Mouse (Mus musculus) hindbrain, embryonic 14.5 days (tissue): Measurements from ENCODE around the gene Senp5. TPM values are rescaled to one million over a fixed set of nuclear protein-coding genes. Genes with fewer than 3 reads are reported as not detected.

Experiments used
- ATAC-seq: fragments of 200-750 bp; cut with Nextera tagmentation; 2 replicates; pipeline ENCODE4 v1.8.0; 2017; ENCODE audit warnings: moderate number of reproducible peaks, mild to moderate bottlenecking, moderate TSS enrichment, moderate library complexity; ENCODE audit not compliant: low FRiP score
- DNase-seq: peaks from one replicate; pipeline ENCODE4 v3.0.0-alpha.2; 2015; ENCODE audit warnings: low spot score
- H3K27ac ChIP-seq: fragments of 300-500 bp; sonication (generic); 2 replicates; pipeline ENCODE4 v1.5.1; 2014; ENCODE audit warnings: mild to moderate bottlenecking, moderate library complexity
- H3K27me3 ChIP-seq: fragments of 300-500 bp; sonication (generic); 2 replicates; pipeline ENCODE4 v1.6.1; 2014; ENCODE audit warnings: mild to moderate bottlenecking, low read length, mixed read lengths; ENCODE audit not compliant: control insufficient read depth, insufficient read depth
- H3K36me3 ChIP-seq: fragments of 300-500 bp; sonication (generic); replicated peaks from 2 replicates; pipeline ENCODE4 v1.6.1; 2014; ENCODE audit not compliant: control insufficient read depth, insufficient read depth
- H3K4me1 ChIP-seq: fragments of 300-500 bp; sonication (generic); replicated peaks from 2 replicates; pipeline ENCODE4 v1.6.1; 2014; ENCODE audit warnings: antibody characterized with exemption, low read length, mixed read lengths; ENCODE audit not compliant: control insufficient read depth, insufficient read depth
- H3K4me2 ChIP-seq: fragments of 300-500 bp; sonication (generic); replicated peaks from 2 replicates; pipeline ENCODE4 v1.6.1; 2014; ENCODE audit warnings: mild to moderate bottlenecking, moderate library complexity
- H3K4me3 ChIP-seq: fragments of 300-500 bp; sonication (generic); replicated peaks from 2 replicates; pipeline ENCODE4 v1.5.1; 2014; ENCODE audit warnings: mild to moderate bottlenecking, low read length
- H3K9ac ChIP-seq: fragments of 300-500 bp; sonication (generic); 2 replicates; pipeline ENCODE4 v1.6.1; 2014
- H3K9me3 ChIP-seq: fragments of 300-500 bp; sonication (generic); 2 replicates; pipeline ENCODE4 v1.6.1; 2016; ENCODE audit warnings: low read length; ENCODE audit not compliant: control insufficient read depth
- WGBS: fragments of 180-500 bp; shearing (Covaris S2); extraction: QIAGEN DNeasy Blood & Tissue Kit; methylation state at CpG from one replicate; pipeline ENCODE4 v1.1.7; 2014; 5-methylcytosine and 5-hydroxymethylcytosine counted together
- polyA plus RNA-seq: library from polyadenylated mRNA; unstranded; fragments of >200 nt; fragmentation: Nextera tagmentation; extraction: Ambion mirVana; gene quantifications from 2 replicates; pipeline ENCODE4 v1.2.1, GENCODE M21; 2014

The Senp5 gene
- 8.4 and 10.1 TPM in 2 replicates for polyA plus RNA-seq

- H3K4me3 ChIP-seq, result peak within 1 kb of the TSS; percentile 67
- H3K4me2 ChIP-seq, result peak within 1 kb of the TSS; percentile 85
- H3K36me3 ChIP-seq, result peaks cover 5% of the 10 kb centered on the region; the same call in 1 of the 2 replicates
- peak within 1 kb of the TSS; percentile 74 for H3K9ac ChIP-seq
- WGBS, result 1% methylated on average over 65 of the region's 66 CpGs
- H3K9me3 ChIP-seq, result no peaks in the 10 kb centered on the region
- H3K27ac ChIP-seq, result peak within 1 kb of the TSS; percentile 81
- peaks cover 15% of the 10 kb centered on the region for H3K4me1 ChIP-seq
- H3K27me3 ChIP-seq, result no peaks in the 10 kb centered on the region
- ATAC-seq (peak; percentile 93), DNase-seq (peak; percentile 89)
These were observed at the start of gene Senp5 for GRCm38 (mm10) chr16:32002509-32003477. Senp5 (minus strand) TSS chr16:32003287.

- WGBS, result 93% methylated on average over 4 of the region's 4 CpGs
- H3K36me3 ChIP-seq, result peaks cover 85% of the 10 kb centered on the region
- no peak overlapping the region for H3K9ac ChIP-seq
- no peak overlapping the region for H3K27ac ChIP-seq
- H3K27me3 ChIP-seq, result no peaks in the 10 kb centered on the region
- H3K4me2 ChIP-seq, result no peak overlapping the region
- no peaks in the 10 kb centered on the region for H3K9me3 ChIP-seq
- no peaks in the 10 kb centered on the region for H3K4me1 ChIP-seq
- ATAC-seq, result no peak
- no peak for DNase-seq
- H3K4me3 ChIP-seq, result no peak overlapping the region
These were observed 39.3 kb upstream of the Senp5 start for GRCm38 (mm10) chr16:32042367-32042766.

- no peak overlapping the region for H3K4me3 ChIP-seq
- 92% methylated on average over 9 of the region's 9 CpGs for WGBS
- DNase-seq (no peak), ATAC-seq (no peak)
- no peak overlapping the region for H3K27ac ChIP-seq
- no peaks in the 10 kb centered on the region for H3K4me1 ChIP-seq
- peaks cover 75% of the 10 kb centered on the region for H3K36me3 ChIP-seq
- H3K27me3 ChIP-seq, result no peaks in the 10 kb centered on the region
- H3K4me2 ChIP-seq, result no peak overlapping the region
- H3K9ac ChIP-seq, result no peak overlapping the region
- H3K9me3 ChIP-seq, result no peaks in the 10 kb centered on the region
These were observed 16.6 kb upstream of the Senp5 start for GRCm38 (mm10) chr16:32019678-32020077.

- no peak for DNase-seq
- H3K9me3 ChIP-seq, result no peaks in the 10 kb centered on the region
- H3K27me3 ChIP-seq, result no peaks in the 10 kb centered on the region
- 0 out of 2 replicates have a peak, but pooled peaks cover under 1% of the 10 kb centered on the region for H3K36me3 ChIP-seq
- WGBS, result 81% methylated on average over 4 of the region's 4 CpGs
- H3K4me1 ChIP-seq, result no peaks in the 10 kb centered on the region
- H3K4me3 ChIP-seq, result no peak overlapping the region
- no peak overlapping the region for H3K4me2 ChIP-seq
- no peak for ATAC-seq
- no peak overlapping the region for H3K27ac ChIP-seq
- no peak overlapping the region for H3K9ac ChIP-seq
These were observed 7.2 kb upstream of the Senp5 start for GRCm38 (mm10) chr16:32010330-32010729.

GRCm38 (mm10) chr16:32009913-32010312 lies 6.8 kb upstream of the Senp5 start:
- H3K4me2 ChIP-seq, result no peak overlapping the region
- no peaks in the 10 kb centered on the region for H3K9me3 ChIP-seq
- H3K27me3 ChIP-seq, result no peaks in the 10 kb centered on the region
- ATAC-seq, result no peak
- 40% methylated on average over 5 of the region's 5 CpGs for WGBS
- H3K9ac ChIP-seq, result no peak overlapping the region
- no peak overlapping the region for H3K4me3 ChIP-seq
- no peaks in the 10 kb centered on the region for H3K36me3 ChIP-seq
- no peak overlapping the region for H3K27ac ChIP-seq
- H3K4me1 ChIP-seq, result no peaks in the 10 kb centered on the region
- no peak for DNase-seq

- Histone ChIP-seq H3K4me1 (peaks cover 2% of the 10 kb centered on the region; the same call in 1 of the 2 replicates), H3K4me2 (no peak overlapping the region), H3K9me3 (no peaks in the 10 kb centered on the region), H3K27me3 (no peaks in the 10 kb centered on the region), H3K36me3 (no peaks in the 10 kb centered on the region), H3K27ac (no peak overlapping the region), H3K9ac (no peak overlapping the region), H3K4me3 (no peak overlapping the region)
- DNase-seq, result no peak
- 74% methylated on average over 10 of the region's 10 CpGs for WGBS
- no peak for ATAC-seq
These were observed 5.6 kb upstream of the Senp5 start for GRCm38 (mm10) chr16:32008529-32009293.

GRCm38 (mm10) chr16:32004731-32005130 lies 1.6 kb upstream of the Senp5 start:
- Histone ChIP-seq H3K4me1 (peaks cover 15% of the 10 kb centered on the region), H3K4me3 (no peak overlapping the region), H3K27ac (no peak overlapping the region), H3K36me3 (no peaks in the 10 kb centered on the region), H3K4me2 (no peak overlapping the region), H3K9me3 (no peaks in the 10 kb centered on the region), H3K9ac (no peak overlapping the region), H3K27me3 (no peaks in the 10 kb centered on the region)
- DNase-seq, result no peak
- no peak for ATAC-seq
- 98% methylated on average over 3 of the region's 3 CpGs for WGBS

GRCm38 (mm10) chr16:31996371-31996770 lies 6.7 kb downstream of the Senp5 start:
- no peak overlapping the region for H3K4me3 ChIP-seq
- H3K36me3 ChIP-seq, result peaks cover 12% of the 10 kb centered on the region
- H3K27ac ChIP-seq, result no peak overlapping the region
- H3K9me3 ChIP-seq, result no peaks in the 10 kb centered on the region
- no peaks in the 10 kb centered on the region for H3K4me1 ChIP-seq
- no peak overlapping the region for H3K4me2 ChIP-seq
- ATAC-seq (no peak), DNase-seq (no peak)
- no peaks in the 10 kb centered on the region for H3K27me3 ChIP-seq
- WGBS, result 82% methylated on average over 5 of the region's 5 CpGs
- H3K9ac ChIP-seq, result no peak overlapping the region

GRCm38 (mm10) chr16:31993946-31994345 lies 9.1 kb downstream of the Senp5 start:
- H3K4me2 ChIP-seq, result no peak overlapping the region

More at GRCm38 (mm10) chr16:31993946-31994345, 9.1 kb downstream of the Senp5 start:
- Histone ChIP-seq H3K9ac (no peak overlapping the region), H3K27ac (no peak overlapping the region), H3K4me1 (no peaks in the 10 kb centered on the region), H3K4me3 (no peak overlapping the region), H3K36me3 (peaks cover 25% of the 10 kb centered on the region), H3K9me3 (no peaks in the 10 kb centered on the region), H3K27me3 (no peaks in the 10 kb centered on the region)
- ATAC-seq (no peak), DNase-seq (no peak)
